Mouse (Mus musculus) urinary bladder, postnatal 10 days (tissue): ENCODE measurements around the gene Lsm4.

ENCODE experiments used
- DNase-seq: peaks from one replicate; pipeline ENCODE4 v3.0.0; 2022; ENCODE audit warnings: low spot score

Lsm4 gene

DNA sequence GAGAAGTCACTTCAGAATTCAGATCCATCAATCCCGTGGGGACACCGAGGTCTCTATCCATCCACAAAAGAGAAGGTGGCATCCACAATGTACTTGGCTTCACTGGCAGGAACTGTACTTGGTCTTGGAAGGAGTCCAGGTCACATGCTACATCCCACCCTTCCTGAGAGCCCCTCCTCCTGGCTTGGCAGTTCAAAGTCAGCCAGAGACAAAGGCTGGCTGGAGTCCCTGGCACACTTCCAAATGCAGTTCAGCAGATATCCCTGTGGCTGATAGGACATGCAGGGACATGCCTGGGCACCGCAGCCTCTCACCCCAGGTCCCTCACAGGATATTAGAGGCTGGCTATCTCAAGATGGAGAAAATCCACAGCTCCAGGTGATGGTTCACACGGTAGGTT is 23.7 kb upstream of the Lsm4 start:
- DNase-seq, result no peak

GRCm38 (mm10) chr8:70650351-70650750 is 22.7 kb upstream of the Lsm4 start:
- DNase-seq, result no peak

DNA sequence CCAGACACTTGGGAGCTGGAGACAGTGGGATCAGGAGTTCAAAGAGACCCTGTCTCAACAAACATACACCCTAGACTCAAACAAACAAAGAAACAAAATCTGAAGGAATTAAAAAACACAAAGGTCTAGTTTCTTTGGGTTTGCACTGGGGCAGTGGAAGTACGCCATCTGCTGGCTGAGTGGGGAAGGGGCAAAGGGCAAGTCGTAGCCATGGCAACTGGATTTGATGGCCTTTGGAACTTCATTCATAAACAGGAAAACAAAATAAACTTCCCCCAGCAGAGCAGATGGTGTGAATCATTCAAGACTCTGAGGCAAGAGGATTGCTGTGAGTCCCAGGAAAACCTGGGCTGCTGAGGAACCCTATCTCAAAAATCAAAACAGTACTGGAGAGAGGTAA is 19.8 kb upstream of the Lsm4 start:
- DNase-seq, result no peak

DNA sequence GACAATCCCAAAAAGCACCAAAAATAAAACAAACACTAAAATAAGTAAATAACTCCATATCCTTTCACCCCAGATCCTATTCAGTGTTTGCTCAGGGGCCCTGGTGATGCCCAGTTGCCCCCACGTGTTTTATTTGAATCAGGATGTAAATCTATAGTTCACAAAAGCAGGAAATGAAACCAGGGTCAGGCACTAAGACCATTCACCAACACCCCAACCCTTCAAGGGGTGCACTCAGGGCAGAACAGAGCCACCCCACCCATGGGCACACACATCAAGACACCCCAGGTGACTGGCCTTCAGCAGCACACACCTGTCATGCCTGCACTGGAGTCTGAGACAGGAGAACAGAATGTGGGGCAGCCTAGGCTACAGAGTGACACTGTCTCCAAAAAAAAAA is 18.9 kb upstream of the Lsm4 start:
- DNase-seq, result no peak

DNA sequence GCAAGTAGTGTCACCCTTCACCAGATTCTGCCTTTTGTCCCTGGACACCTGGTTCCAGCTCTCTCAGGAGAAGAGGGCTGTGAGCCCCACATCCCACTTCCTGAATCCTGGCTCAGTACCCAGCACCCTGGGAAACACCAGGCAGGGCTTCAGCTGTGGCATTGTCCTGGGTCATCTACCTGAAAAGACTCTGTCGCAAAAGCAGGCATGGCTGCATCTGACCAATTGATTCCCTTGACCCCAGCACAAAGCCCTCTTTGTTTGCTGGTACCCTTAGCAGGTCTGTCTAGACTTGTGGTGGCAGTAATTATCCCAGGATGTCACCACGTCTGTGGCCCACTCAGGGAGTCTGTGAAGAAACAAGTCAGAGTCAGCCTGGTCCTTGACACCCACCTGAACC is 17.6 kb upstream of the Lsm4 start:
- DNase-seq, result no peak

DNA sequence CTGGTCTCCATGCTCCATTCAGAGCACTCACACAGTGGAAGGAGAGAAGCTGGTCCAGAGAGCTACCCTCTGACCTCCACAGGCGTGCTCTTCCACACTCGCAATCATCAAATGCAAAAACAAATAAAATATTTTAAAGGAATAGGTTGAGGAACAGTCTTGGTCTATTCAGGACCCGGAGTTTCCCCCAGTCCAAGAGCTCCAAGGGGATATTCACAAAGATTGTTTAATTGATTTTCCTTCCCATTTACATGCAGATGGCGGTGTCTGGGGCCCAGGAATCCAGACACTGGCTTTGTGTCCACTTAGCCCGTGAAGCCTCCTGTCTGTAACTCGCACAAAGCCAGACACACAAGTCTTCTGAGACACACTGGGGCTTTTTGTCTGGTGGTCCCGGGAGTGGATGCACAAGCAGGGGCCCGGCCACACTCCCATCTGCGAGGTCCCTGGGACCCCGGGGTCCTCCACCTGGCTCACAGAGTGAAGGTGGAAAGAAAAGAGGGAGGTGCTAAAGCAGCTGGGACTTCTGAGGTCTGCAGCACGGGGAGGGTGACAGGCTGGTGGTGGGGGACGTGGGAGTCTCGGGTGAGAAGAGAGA is 16.8 kb upstream of the Lsm4 start:
- no peak for DNase-seq

- no peak for DNase-seq
These were observed 15.8 kb upstream of the Lsm4 start for GRCm38 (mm10) chr8:70657214-70657613.

GRCm38 (mm10) chr8:70657739-70658138 is 15.3 kb upstream of the Lsm4 start:
- no peak for DNase-seq

GRCm38 (mm10) chr8:70658897-70659603 is 14.0 kb upstream of the Lsm4 start:
- no peak for DNase-seq

DNA sequence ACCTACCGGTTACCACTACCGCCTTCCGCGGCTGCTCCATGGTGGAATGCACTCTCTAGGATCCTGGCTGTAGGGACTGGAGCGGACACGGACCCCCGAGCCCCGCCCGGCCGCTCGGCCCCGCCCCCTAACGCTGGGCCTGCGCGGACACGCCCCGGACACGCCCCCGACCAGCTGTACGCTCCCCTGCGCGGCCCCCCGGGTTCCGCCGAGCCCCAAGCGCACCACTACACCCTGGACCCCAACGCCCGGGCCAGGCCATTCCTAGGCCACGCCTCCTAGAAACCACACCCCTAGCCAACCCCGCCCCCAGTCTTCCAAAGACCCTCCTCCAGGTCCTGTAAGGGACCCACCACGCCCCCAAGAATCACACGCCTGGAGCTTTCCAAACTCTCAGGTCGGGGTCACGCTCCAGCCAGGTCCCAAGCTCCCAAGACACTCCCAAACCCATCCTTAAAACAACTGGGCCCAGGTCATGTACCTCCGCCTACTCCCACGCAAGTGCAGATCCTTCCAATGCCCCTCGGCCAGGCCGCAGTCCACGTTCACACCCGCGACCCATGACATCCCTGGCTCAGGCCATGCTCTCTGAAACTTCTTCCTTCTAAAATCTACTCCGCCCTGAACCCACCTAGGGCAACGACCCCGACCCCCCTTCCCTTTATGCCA is 13.3 kb upstream of the Lsm4 start:
- DNase-seq, result peak; percentile 78

DNA sequence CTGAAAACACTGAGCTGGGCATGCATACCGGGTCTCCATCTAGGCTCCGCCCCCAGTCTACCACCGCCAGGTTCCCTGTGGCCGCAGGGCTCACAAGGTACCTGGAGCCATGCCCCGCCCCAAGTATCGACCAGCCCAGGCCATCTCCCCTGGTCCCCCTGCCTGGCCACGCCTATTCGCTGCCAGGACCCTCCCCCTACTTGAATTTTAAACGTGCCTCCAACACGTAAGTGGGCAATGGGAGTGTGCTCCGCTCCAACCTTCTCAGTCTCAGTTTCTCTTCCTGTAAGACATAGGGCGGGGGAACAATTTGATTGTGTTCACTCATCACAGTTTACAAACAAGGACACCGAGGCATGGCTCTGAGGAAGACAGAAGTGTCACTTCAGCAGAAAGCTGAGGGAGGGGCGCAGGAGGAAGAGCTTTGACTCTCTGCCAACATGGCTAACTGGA is 12.7 kb upstream of the Lsm4 start, which contains the start of gene Pgpep1:
Gene Pgpep1 (minus strand): TSS at position 116 of the 453 bp plus-strand sequence.
- no peak for DNase-seq

GRCm38 (mm10) chr8:70663691-70664090 is 9.4 kb upstream of the Lsm4 start:
- no peak for DNase-seq

DNA sequence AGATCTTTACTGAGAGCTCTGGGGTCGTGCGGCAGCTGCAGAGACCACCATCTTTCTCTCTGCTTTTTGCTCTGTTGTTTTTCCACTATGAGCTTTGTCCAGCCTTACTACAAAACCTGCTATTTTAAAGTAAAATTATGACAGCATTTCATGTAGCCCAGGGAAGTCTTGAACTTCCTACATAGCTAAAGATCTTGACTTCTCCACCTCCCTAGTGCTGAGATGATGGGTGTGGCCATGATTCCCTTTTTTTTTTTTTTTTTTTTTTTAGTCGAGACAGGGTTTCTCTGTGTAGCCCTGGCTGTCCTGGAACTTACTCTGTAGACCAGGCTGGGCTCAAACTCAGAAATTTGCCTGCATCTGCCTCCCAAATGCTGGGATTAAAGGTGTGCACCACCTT is 8.4 kb upstream of the Lsm4 start:
- DNase-seq, result no peak

DNA sequence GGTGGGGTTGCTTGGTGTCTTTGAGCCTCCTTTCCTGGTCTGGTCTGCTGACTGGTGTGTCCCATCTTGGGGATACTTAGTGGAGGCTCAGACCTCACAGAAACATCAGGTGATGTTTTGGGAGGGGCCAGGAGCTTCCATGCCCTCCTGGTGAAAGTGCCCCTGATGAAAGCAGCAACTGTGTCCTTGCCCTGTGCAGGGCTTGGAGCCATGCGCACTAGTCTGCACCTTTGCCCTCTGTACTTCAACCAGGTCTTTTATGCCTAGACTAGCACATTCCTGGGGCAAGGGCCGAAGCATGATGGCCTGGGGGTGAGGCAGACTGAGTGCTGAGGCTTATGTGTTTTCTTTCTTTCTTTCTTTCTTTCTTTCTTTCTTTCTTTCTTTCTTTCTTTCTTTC is 7.4 kb upstream of the Lsm4 start:
- DNase-seq, result no peak

- no peak for DNase-seq
These were observed 6.0 kb upstream of the Lsm4 start for GRCm38 (mm10) chr8:70667071-70667470.

GRCm38 (mm10) chr8:70671615-70672324 is 1.3 kb upstream of the Lsm4 start:
- DNase-seq, result no peak

- no peak for DNase-seq
These were observed 546 bp upstream of the Lsm4 start for GRCm38 (mm10) chr8:70672325-70673078.

DNA sequence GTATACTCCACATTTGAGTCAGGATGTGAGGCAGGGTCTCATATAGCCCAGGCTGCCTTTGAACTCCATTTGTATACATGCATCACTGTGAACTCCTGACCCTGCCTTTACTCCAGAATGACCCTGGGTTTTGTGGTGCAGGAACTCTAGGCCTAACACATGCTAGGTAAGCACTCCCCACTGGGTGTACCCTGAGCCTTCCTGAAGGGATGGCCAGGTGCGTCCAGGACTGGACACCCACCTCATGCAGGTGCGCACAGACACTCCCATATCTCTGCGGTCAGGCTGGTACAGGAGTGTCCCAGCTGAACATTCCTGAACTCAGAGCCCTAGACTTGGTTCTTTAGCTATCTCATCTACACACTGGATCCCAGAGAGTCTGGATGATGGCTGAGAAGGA is 1.1 kb downstream of the Lsm4 start:
- no peak for DNase-seq

DNA sequence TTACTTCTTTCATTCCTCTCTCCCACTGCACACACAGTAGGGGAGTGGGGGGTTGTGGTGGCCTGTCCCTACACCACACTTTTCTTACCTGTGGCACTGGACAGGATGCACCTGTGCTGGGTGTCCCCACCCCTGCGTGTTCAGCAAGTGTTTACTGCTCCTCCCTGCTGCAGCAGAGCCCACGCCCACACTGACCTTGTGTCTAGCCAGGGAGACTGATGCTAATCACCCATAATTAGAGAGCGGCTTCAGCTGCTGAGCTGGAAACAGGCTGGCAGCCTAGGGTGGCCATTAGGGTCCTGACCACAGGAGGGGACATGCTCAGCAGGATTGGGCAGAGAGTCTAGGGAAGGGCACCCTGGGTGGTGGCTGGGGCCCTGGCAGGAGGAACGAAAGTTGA is 1.7 kb downstream of the Lsm4 start:
- DNase-seq, result no peak

- DNase-seq, result no peak
These were observed 2.3 kb downstream of the Lsm4 start for GRCm38 (mm10) chr8:70675336-70675735.

DNA sequence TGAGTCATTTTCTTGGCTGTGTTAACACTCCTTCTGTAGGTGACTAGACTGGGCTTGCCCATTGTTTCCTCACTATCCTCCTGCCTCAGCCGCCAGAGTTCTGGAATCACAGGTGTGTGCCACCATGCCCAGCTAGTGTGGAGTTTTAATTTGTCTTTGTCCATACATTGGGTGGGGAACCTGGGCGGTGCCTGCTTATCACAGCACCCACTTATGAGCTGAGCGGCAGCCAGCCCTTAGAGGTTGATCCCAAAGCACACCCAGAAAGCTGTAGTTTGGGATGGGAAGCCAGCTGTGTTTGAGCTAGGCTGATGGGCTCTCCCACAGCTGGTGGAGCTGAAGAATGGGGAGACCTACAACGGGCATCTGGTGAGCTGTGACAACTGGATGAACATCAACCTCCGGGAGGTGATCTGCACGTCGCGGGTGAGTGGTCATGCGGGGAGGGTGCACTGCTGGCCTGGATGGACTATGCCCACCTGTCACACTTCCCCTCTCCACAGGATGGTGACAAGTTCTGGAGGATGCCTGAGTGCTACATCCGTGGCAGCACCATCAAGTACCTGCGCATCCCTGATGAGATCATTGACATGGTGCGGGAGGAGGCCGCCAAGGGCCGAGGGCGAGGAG is 4.5 kb downstream of the Lsm4 start:
- no peak for DNase-seq

GRCm38 (mm10) chr8:70678679-70679078 is 5.6 kb downstream of the Lsm4 start:
- DNase-seq, result no peak
